Mouse (Mus musculus) heart, embryonic 16.5 days (tissue): ENCODE data around the gene Gucy2c. TPM values are rescaled to one million over a fixed set of nuclear protein-coding genes. Genes with fewer than 3 reads are reported as not detected.

Experiments used
- ATAC-seq: fragments of 200-750 bp; cut with Nextera tagmentation; replicated peaks from 2 replicates; pipeline ENCODE4 v1.8.0; 2017; ENCODE audit warnings: moderate number of reproducible peaks; ENCODE audit not compliant: insufficient read depth, low FRiP score; ENCODE audit errors: extremely low read depth
- H3K27ac ChIP-seq: fragments of 300-500 bp; sonication (generic); 2 replicates; pipeline ENCODE4 v1.5.1; 2014; ENCODE audit warnings: mild to moderate bottlenecking, low read length, control low read depth, moderate library complexity
- H3K27me3 ChIP-seq: fragments of 300-500 bp; sonication (generic); 2 replicates; pipeline ENCODE4 v1.6.1; 2014; ENCODE audit warnings: low read length, mixed read lengths; ENCODE audit not compliant: control insufficient read depth, insufficient read depth
- H3K36me3 ChIP-seq: fragments of 300-500 bp; sonication (generic); 2 replicates; pipeline ENCODE4 v1.6.1; 2014; ENCODE audit not compliant: control insufficient read depth, insufficient read depth
- H3K4me1 ChIP-seq: fragments of 300-500 bp; sonication (generic); 2 replicates; pipeline ENCODE4 v1.6.1; 2014; ENCODE audit warnings: low read length, mixed read lengths; ENCODE audit not compliant: control insufficient read depth, insufficient read depth
- H3K4me2 ChIP-seq: fragments of 300-500 bp; sonication (generic); 2 replicates; pipeline ENCODE4 v1.6.1; 2014; ENCODE audit warnings: low read depth, mild to moderate bottlenecking, control low read depth, low read length
- H3K4me3 ChIP-seq: fragments of 300-500 bp; sonication (generic); 2 replicates; pipeline ENCODE4 v1.5.1; 2014; ENCODE audit warnings: mild to moderate bottlenecking, control low read depth, low read length
- H3K9ac ChIP-seq: fragments of 300-500 bp; sonication (generic); 2 replicates; pipeline ENCODE4 v1.6.1; 2014; ENCODE audit warnings: low read length, control low read depth
- H3K9me3 ChIP-seq: fragments of 300-500 bp; sonication (generic); replicated peaks from 2 replicates; pipeline ENCODE4 v1.6.1; 2016; ENCODE audit warnings: low read length; ENCODE audit not compliant: control insufficient read depth
- WGBS: fragments of 180-500 bp; shearing (Covaris S2); extraction: QIAGEN DNeasy Blood & Tissue Kit; methylation state at CpG from one replicate; pipeline ENCODE4 v1.1.7; 2014; 5-methylcytosine and 5-hydroxymethylcytosine counted together
- polyA plus RNA-seq: library from polyadenylated mRNA; unstranded; fragments of >200 nt; fragmentation: Nextera tagmentation; extraction: Ambion mirVana; gene quantifications from 2 replicates; pipeline ENCODE4 v1.2.1, GENCODE M21; 2015

Gucy2c gene
- polyA plus RNA-seq = 0.05 and 0.11 TPM in 2 replicates

DNA sequence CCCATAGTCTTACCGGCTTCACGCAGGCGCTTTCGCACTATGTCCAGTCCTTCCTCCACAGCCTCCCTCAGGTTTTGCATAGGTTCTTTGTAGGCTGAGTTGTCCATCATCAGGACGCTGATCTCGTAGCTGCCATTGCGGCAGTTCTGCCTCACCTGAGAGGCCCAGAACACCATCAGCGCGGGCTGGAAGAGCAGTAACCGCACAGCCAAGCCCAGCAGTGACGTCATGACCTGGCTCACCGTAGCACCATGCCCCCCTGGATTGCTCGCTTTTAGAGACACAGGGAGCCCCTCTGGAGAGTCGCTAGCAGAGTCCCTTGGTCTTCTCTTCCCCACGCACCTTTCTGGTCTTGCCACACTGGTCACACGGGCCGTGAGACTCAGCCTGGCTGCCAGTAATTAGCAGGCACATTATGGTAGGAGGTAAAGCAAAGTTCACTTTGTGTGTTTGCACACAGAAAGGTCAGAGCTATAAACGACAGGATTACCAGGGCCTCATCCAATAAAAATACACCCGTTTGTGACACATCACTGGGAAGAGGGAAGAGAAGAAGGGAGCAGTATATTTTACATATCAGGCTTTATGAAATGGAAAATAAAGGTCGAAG is at the start of gene Gucy2c:
Gene Gucy2c (minus strand): TSS at position 389 of the 610 bp plus-strand sequence.
- Histone ChIP-seq H3K4me3 (no peak within 1 kb of the TSS), H3K4me2 (no peak within 1 kb of the TSS), H3K27me3 (no peaks in the 10 kb centered on the region), H3K9me3 (no peaks in the 10 kb centered on the region), H3K9ac (no peak within 1 kb of the TSS), H3K27ac (no peak within 1 kb of the TSS), H3K4me1 (no peaks in the 10 kb centered on the region), H3K36me3 (no peaks in the 10 kb centered on the region)
- 75% methylated on average over 20 of the region's 20 CpGs for WGBS
- no peak for ATAC-seq

DNA sequence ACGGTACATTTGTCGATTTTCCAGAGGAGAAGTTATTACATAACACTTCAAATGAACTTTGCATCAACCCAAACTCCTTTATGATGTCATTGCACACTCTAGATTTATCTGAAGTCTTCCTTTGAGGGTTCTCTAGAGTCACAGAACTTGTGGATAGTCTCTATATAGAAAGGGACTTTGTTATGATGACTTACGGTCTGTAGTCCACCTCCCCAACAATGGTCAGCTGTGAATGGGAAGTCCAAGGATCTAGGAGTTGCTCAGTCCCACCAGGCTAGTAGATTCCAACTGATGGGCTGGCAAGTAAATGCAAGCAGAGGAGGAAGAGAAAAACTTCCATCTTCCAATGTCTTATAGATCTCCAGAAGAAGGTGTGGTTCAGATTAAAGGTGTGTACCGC is 47.1 kb upstream of the Gucy2c start:
- 29% methylated on average over 4 of the region's 4 CpGs for WGBS
- Histone ChIP-seq H3K4me3 (peak overlapping the region; percentile 65), H3K9ac (peak overlapping the region; percentile 68), H3K36me3 (peaks cover 17% of the 10 kb centered on the region), H3K4me1 (peaks cover 4% of the 10 kb centered on the region), H3K4me2 (peak overlapping the region; percentile 83), H3K27me3 (no peaks in the 10 kb centered on the region), H3K9me3 (no peaks in the 10 kb centered on the region), H3K27ac (peak overlapping the region; percentile 86)
- ATAC-seq = no peak

GRCm38 (mm10) chr6:136827881-136828561 is 46.5 kb upstream of the Gucy2c start, which contains the start of gene Wbp11:
Gene Wbp11, minus strand, starts transcription at chr6:136828233.
- H3K36me3 ChIP-seq = peaks cover 18% of the 10 kb centered on the region
- WGBS = under 1% methylated on average over 45 of the region's 45 CpGs
- peak; percentile 100 for ATAC-seq

DNA sequence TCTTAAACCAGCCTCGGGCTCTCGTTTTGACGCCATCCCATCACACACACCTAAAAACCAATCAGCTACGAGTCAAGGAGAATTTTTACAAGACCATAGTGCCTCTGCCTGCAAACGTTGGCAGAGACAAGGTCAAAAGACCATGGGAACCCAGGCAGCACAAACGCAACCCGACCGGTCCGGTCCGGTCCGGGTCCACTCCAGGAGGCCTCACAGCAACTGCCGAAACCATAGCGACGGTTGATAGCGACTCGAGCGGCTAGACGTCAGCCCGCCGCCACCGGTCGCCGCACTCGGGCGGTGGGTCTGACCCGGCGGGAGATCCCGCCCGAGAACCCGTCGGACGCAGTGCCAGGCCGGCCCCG is 45.9 kb upstream of the Gucy2c start, which contains the start of gene BC049715:
Gene BC049715 (plus strand): TSS at position 111 of the 365 bp plus-strand sequence.
- H3K9me3 ChIP-seq = no peaks in the 10 kb centered on the region
- peak within 1 kb of the TSS; percentile 86 for H3K27ac ChIP-seq
- H3K4me3 ChIP-seq = peak within 1 kb of the TSS; percentile 100
- H3K36me3 ChIP-seq = peaks cover 23% of the 10 kb centered on the region
- WGBS = under 1% methylated on average over 34 of the region's 34 CpGs
- 0 out of 2 replicates have a peak, but pooled peaks have one; percentile 2 for ATAC-seq
- H3K4me1 ChIP-seq = peaks cover 4% of the 10 kb centered on the region
- H3K9ac ChIP-seq = peak within 1 kb of the TSS; percentile 100
- H3K4me2 ChIP-seq = peak within 1 kb of the TSS; percentile 91
- H3K27me3 ChIP-seq = no peaks in the 10 kb centered on the region

More at GRCm38 (mm10) chr6:136827881-136828561, 46.5 kb upstream of the Gucy2c start, which contains the start of gene Wbp11:
- Histone ChIP-seq H3K27me3 (no peaks in the 10 kb centered on the region), H3K4me3 (peak within 1 kb of the TSS; percentile 100), H3K4me2 (peak within 1 kb of the TSS; percentile 91), H3K9me3 (no peaks in the 10 kb centered on the region), H3K27ac (peak within 1 kb of the TSS; percentile 86), H3K9ac (peak within 1 kb of the TSS; percentile 100), H3K4me1 (peaks cover 4% of the 10 kb centered on the region)

- Histone ChIP-seq H3K4me2 (peak overlapping the region; percentile 91), H3K4me1 (peaks cover 4% of the 10 kb centered on the region), H3K36me3 (peaks cover 25% of the 10 kb centered on the region), H3K27ac (no peak overlapping the region; the same call in 1 of the 2 replicates), H3K27me3 (no peaks in the 10 kb centered on the region), H3K4me3 (peak overlapping the region; percentile 100), H3K9ac (peak overlapping the region; percentile 100), H3K9me3 (no peaks in the 10 kb centered on the region)
- WGBS = 11% methylated on average over 7 of the region's 7 CpGs
- ATAC-seq = no peak
Observed at GRCm38 (mm10) chr6:136827116-136827515, 45.6 kb upstream of the Gucy2c start.

GRCm38 (mm10) chr6:136824987-136825386 is 43.4 kb upstream of the Gucy2c start:
- H3K4me3 ChIP-seq = no peak overlapping the region
- H3K27me3 ChIP-seq = no peaks in the 10 kb centered on the region
- no peak overlapping the region for H3K27ac ChIP-seq
- 89% methylated on average over 8 of the region's 8 CpGs for WGBS
- H3K4me2 ChIP-seq = no peak overlapping the region
- H3K36me3 ChIP-seq = peaks cover 45% of the 10 kb centered on the region
- no peaks in the 10 kb centered on the region for H3K9me3 ChIP-seq
- no peak for ATAC-seq
- no peak overlapping the region for H3K9ac ChIP-seq
- H3K4me1 ChIP-seq = peaks cover 10% of the 10 kb centered on the region

DNA sequence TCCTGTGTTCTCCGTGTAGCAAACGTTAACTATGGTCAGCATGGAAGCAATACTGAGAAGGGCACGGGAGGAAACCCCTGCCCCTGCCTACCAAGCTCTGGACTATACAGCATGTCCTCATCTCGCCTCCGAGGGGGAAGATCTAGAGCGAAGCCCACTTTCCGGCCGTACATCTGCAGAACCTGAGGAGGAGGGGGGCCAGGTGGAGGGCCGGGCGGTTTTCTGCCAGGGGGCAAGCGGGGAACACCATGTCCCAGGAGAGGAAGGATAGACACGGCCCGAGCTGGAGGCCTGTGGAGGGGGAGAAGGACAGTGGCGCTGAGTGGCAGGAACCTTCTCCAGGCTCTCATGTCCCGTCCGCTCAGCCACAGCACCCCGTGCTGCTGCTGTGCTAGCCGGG is 39.5 kb upstream of the Gucy2c start:
- Histone ChIP-seq H3K36me3 (peaks cover 73% of the 10 kb centered on the region), H3K9ac (no peak overlapping the region), H3K27ac (no peak overlapping the region), H3K4me1 (peaks cover 5% of the 10 kb centered on the region), H3K4me3 (no peak overlapping the region), H3K27me3 (no peaks in the 10 kb centered on the region), H3K4me2 (no peak overlapping the region), H3K9me3 (no peaks in the 10 kb centered on the region)
- ATAC-seq = no peak
- 83% methylated on average over 18 of the region's 18 CpGs for whole genome bisulfite sequencing

- Histone ChIP-seq H3K36me3 (peaks cover 75% of the 10 kb centered on the region), H3K4me1 (peaks cover 5% of the 10 kb centered on the region), H3K27ac (no peak overlapping the region), H3K4me2 (no peak overlapping the region), H3K27me3 (no peaks in the 10 kb centered on the region), H3K4me3 (no peak overlapping the region), H3K9me3 (no peaks in the 10 kb centered on the region), H3K9ac (no peak overlapping the region)
- 74% methylated on average over 21 of the region's 21 CpGs for WGBS
- peak; percentile 28 for ATAC-seq
Observed at GRCm38 (mm10) chr6:136820381-136820780, 38.8 kb upstream of the Gucy2c start.

- Histone ChIP-seq H3K9ac (no peak overlapping the region), H3K4me1 (peaks cover 5% of the 10 kb centered on the region), H3K4me2 (no peak overlapping the region), H3K36me3 (peaks cover 75% of the 10 kb centered on the region), H3K4me3 (no peak overlapping the region), H3K27me3 (no peaks in the 10 kb centered on the region), H3K9me3 (no peaks in the 10 kb centered on the region), H3K27ac (no peak overlapping the region)
- WGBS = 87% methylated on average over 3 of the region's 3 CpGs
- no peak for ATAC-seq
Observed at GRCm38 (mm10) chr6:136817549-136817948, 36.0 kb upstream of the Gucy2c start.
